Mouse (Mus musculus) stomach, embryonic 15.5 days (tissue): ENCODE results near the gene Efcc1. TPM values are rescaled to one million over a fixed set of nuclear protein-coding genes. Genes with fewer than 3 reads are reported as not detected.

ENCODE experiments used
- ATAC-seq: fragments of 200-750 bp; cut with Nextera tagmentation; 2 replicates; pipeline ENCODE4 v1.8.0; 2017; ENCODE audit warnings: low read depth, moderate number of reproducible peaks, moderate TSS enrichment; ENCODE audit not compliant: insufficient read depth, low FRiP score
- H3K27ac ChIP-seq: fragments of 300-500 bp; sonication (generic); 2 replicates; pipeline ENCODE4 v1.5.1; 2015; ENCODE audit warnings: mild to moderate bottlenecking, inconsistent platforms
- H3K27me3 ChIP-seq: fragments of 300-500 bp; sonication (generic); replicated peaks from 2 replicates; pipeline ENCODE4 v1.6.1; 2015; ENCODE audit warnings: inconsistent platforms
- H3K36me3 ChIP-seq: fragments of 300-500 bp; sonication (generic); 2 replicates; pipeline ENCODE4 v1.6.1; 2015; ENCODE audit warnings: inconsistent platforms
- H3K4me1 ChIP-seq: fragments of 300-500 bp; sonication (generic); 2 replicates; pipeline ENCODE4 v1.6.1; 2015; ENCODE audit warnings: inconsistent platforms
- H3K4me2 ChIP-seq: fragments of 300-500 bp; sonication (generic); 2 replicates; pipeline ENCODE4 v1.6.1; 2015; ENCODE audit warnings: mild to moderate bottlenecking, inconsistent platforms
- H3K4me3 ChIP-seq: fragments of 300-500 bp; sonication (generic); replicated peaks from 2 replicates; pipeline ENCODE4 v1.5.1; 2015; ENCODE audit warnings: inconsistent platforms
- H3K9ac ChIP-seq: fragments of 300-500 bp; sonication (generic); 2 replicates; pipeline ENCODE4 v1.6.1; 2015; ENCODE audit warnings: inconsistent platforms
- H3K9me3 ChIP-seq: fragments of 300-500 bp; sonication (generic); 2 replicates; pipeline ENCODE4 v1.6.1; 2016; ENCODE audit warnings: inconsistent platforms
- WGBS: fragments of 180-500 bp; shearing (Covaris S2); methylation state at CpG from one replicate; pipeline ENCODE4 v1.1.7; 2015; 5-methylcytosine and 5-hydroxymethylcytosine counted together
- polyA plus RNA-seq: library from polyadenylated mRNA; unstranded; fragments of >200 nt; fragmentation: Nextera tagmentation; extraction: Ambion mirVana; gene quantifications from 2 replicates; pipeline ENCODE4 v1.2.1, GENCODE M21; 2015

The Efcc1 gene
- polyA plus RNA-seq, 1 experiment from 2014 or later, result 1.8 TPM

DNA sequence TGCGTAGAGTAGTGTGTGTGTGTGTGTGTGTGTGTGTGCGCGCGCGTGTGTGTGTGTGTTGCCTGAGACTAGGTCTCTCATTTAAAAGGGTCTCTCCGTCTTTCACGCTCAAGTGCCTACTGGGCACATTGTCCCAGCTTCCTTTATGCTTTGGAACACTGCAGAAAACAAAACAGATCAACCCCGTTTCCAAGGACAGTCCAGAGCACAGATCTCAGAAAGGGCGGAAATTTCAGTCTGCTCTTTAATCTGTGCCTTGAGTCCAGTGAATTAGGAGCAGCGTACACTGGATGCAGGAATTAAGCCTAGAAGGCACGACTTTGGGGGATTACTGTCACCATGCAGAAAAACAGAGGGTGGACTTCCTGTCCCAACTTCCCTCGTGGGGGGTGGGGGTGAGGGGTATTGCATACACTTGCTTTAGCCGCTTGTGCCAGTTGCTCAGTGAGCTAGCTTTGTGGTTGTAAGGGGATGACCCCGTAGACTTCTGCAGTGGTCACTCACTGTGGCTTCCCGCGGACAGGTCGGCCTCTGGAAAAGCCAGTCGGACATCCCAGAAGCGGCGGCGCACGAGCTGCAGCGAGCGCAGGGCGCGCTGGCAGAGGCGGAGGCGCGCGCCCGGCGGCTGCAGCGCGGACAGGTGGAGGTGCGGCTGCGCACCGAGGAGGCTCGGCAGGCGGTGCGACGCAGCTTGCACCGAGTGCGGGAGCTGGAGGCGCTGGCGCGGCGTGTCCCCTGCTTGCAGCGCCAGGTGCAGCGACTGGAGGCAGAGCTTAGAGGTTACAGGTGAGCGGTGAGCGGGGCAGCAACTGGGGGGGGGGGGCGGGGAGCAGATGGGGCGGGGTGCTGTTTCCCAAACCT is 1.7 kb downstream of the Efcc1 start:
- no peaks in the 10 kb centered on the region for H3K36me3 ChIP-seq
- H3K9ac ChIP-seq, result no peak overlapping the region
- no peak for ATAC-seq
- WGBS, result 4% methylated on average over 53 of the region's 53 CpGs
- H3K27ac ChIP-seq, result no peak overlapping the region
- H3K4me2 ChIP-seq, result peak overlapping the region; percentile 90
- H3K9me3 ChIP-seq, result no peaks in the 10 kb centered on the region
- H3K4me3 ChIP-seq, result peak overlapping the region; percentile 42
- H3K27me3 ChIP-seq, result peaks cover 45% of the 10 kb centered on the region
- H3K4me1 ChIP-seq, result peaks cover 34% of the 10 kb centered on the region

GRCm38 (mm10) chr6:87733131-87733930 is 2.7 kb downstream of the Efcc1 start:
- peaks cover 45% of the 10 kb centered on the region for H3K27me3 ChIP-seq
- no peaks in the 10 kb centered on the region for H3K36me3 ChIP-seq
- WGBS, result 31% methylated on average over 14 of the region's 14 CpGs
- H3K9me3 ChIP-seq, result no peaks in the 10 kb centered on the region
- peak; percentile 23; the same call in 1 of the 2 replicates for ATAC-seq
- peaks cover 34% of the 10 kb centered on the region for H3K4me1 ChIP-seq
- no peak overlapping the region for H3K9ac ChIP-seq
- peak overlapping the region; percentile 52 for H3K27ac ChIP-seq
- H3K4me2 ChIP-seq, result peak overlapping the region; percentile 90
- H3K4me3 ChIP-seq, result peak overlapping the region; percentile 42; the same call in 1 of the 2 replicates

DNA sequence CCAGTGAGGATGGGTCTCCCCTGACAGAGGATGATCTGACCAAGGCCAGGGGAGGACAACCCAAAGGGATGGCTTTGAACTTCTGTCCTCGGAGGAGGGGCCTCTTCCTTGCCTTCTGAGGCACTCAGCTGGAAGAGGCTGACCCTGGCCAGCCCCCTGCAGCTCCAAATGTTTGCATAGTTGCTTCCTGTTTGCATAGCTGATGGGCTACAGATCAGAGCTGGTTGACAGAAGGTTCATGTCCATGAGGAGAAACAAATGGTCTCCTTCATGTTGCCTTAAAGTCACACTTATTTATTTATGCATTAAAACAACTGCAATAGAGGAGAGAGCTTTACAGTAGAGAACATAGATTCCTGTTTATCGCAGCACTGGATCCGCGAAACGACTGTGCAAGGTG is 3.5 kb downstream of the Efcc1 start:
- H3K27ac ChIP-seq, result peak overlapping the region; percentile 52; the same call in 1 of the 2 replicates
- peaks cover 35% of the 10 kb centered on the region for H3K4me1 ChIP-seq
- H3K9me3 ChIP-seq, result no peaks in the 10 kb centered on the region
- no peaks in the 10 kb centered on the region for H3K36me3 ChIP-seq
- no peak overlapping the region for H3K9ac ChIP-seq
- H3K4me3 ChIP-seq, result no peak overlapping the region
- H3K27me3 ChIP-seq, result peaks cover 43% of the 10 kb centered on the region
- 25% methylated on average over 5 of the region's 5 CpGs for WGBS
- ATAC-seq, result 0 out of 2 replicates have a peak, but pooled peaks have one; percentile 16
- no peak overlapping the region for H3K4me2 ChIP-seq

DNA sequence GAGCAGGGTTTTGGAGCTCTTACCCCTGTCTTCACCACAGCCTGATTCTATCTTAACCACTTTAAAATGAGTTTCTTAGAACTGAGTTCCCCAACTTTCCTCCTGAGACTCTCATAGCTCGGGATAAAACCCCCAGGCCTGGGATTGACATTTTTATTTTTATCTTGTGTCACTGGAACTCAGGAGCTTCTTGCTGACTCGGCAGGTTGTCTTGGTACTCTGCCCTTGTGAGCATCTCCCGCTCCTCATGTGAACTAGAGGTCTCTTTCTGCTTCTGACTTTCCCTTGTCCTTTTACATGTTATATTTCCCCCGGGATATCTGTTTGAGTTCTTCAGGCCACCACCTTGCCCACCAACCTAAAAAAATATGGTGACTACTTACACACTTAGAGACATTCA is 6.3 kb downstream of the Efcc1 start:
- ATAC-seq, result no peak
- Histone ChIP-seq H3K36me3 (no peaks in the 10 kb centered on the region), H3K27me3 (peaks cover 16% of the 10 kb centered on the region), H3K4me3 (no peak overlapping the region), H3K27ac (no peak overlapping the region), H3K9me3 (no peaks in the 10 kb centered on the region), H3K4me2 (no peak overlapping the region), H3K4me1 (peaks cover 22% of the 10 kb centered on the region), H3K9ac (no peak overlapping the region)
- WGBS, result 87% methylated on average over 4 of the region's 4 CpGs

GRCm38 (mm10) chr6:87737921-87738626 is 7.4 kb downstream of the Efcc1 start:
- peaks cover 4% of the 10 kb centered on the region; the same call in 1 of the 2 replicates for H3K27me3 ChIP-seq
- no peak overlapping the region for H3K4me2 ChIP-seq
- H3K27ac ChIP-seq, result no peak overlapping the region
- no peaks in the 10 kb centered on the region for H3K9me3 ChIP-seq
- H3K4me1 ChIP-seq, result peaks cover 12% of the 10 kb centered on the region; the same call in 1 of the 2 replicates
- no peak for ATAC-seq
- H3K36me3 ChIP-seq, result no peaks in the 10 kb centered on the region
- H3K9ac ChIP-seq, result no peak overlapping the region
- WGBS, result 67% methylated on average over 4 of the region's 4 CpGs
- no peak overlapping the region for H3K4me3 ChIP-seq

- ATAC-seq, result no peak
- no peaks in the 10 kb centered on the region for H3K9me3 ChIP-seq
- H3K27ac ChIP-seq, result no peak overlapping the region
- 37% methylated on average over 6 of the region's 6 CpGs for WGBS
- no peak overlapping the region for H3K9ac ChIP-seq
- no peak overlapping the region for H3K4me3 ChIP-seq
- H3K4me1 ChIP-seq, result 0 out of 2 replicates have a peak, but pooled peaks cover 3% of the 10 kb centered on the region
- H3K27me3 ChIP-seq, result no peaks in the 10 kb centered on the region
- no peak overlapping the region for H3K4me2 ChIP-seq
- no peaks in the 10 kb centered on the region for H3K36me3 ChIP-seq
These were observed 9.2 kb downstream of the Efcc1 start for GRCm38 (mm10) chr6:87739898-87740297.

- Histone ChIP-seq H3K27ac (no peak overlapping the region), H3K4me2 (no peak overlapping the region), H3K9ac (no peak overlapping the region), H3K27me3 (no peaks in the 10 kb centered on the region), H3K4me1 (0 out of 2 replicates have a peak, but pooled peaks cover 3% of the 10 kb centered on the region), H3K36me3 (no peaks in the 10 kb centered on the region), H3K9me3 (no peaks in the 10 kb centered on the region), H3K4me3 (no peak overlapping the region)
- ATAC-seq, result peak; percentile 79
These were observed 9.8 kb downstream of the Efcc1 start for GRCm38 (mm10) chr6:87740496-87740895.

DNA sequence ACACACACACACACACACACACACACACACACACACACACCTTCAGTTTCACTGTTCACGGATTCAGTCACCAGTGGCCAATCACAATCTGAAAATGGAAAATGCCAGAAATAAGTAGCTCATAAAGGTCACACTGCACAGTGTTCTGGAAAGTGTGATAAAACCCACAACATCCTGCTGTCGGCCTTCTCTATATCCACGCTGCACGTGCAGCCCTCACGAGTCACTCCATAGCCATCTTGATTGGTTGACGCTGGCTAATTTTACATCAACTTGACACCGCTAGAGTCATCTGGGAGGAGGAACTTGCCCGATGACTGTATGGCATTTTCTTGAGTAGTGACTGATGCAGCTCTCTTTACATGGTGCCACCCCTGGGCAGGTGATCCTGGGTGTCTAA is 11.3 kb downstream of the Efcc1 start:
- Histone ChIP-seq H3K27ac (no peak overlapping the region), H3K4me3 (no peak overlapping the region), H3K9me3 (no peaks in the 10 kb centered on the region), H3K36me3 (no peaks in the 10 kb centered on the region), H3K4me1 (peaks cover 12% of the 10 kb centered on the region), H3K9ac (no peak overlapping the region), H3K4me2 (no peak overlapping the region), H3K27me3 (no peaks in the 10 kb centered on the region)
- no peak for ATAC-seq
- 82% methylated on average over 8 of the region's 8 CpGs for WGBS

GRCm38 (mm10) chr6:87742804-87743203 is 12.1 kb downstream of the Efcc1 start:
- H3K36me3 ChIP-seq, result no peaks in the 10 kb centered on the region
- no peak overlapping the region for H3K4me2 ChIP-seq
- no peak for ATAC-seq
- no peak overlapping the region for H3K9ac ChIP-seq
- no peak overlapping the region for H3K27ac ChIP-seq
- no peak overlapping the region for H3K4me3 ChIP-seq
- no peaks in the 10 kb centered on the region for H3K27me3 ChIP-seq
- H3K4me1 ChIP-seq, result peaks cover 14% of the 10 kb centered on the region
- 82% methylated on average over 5 of the region's 5 CpGs for WGBS
- H3K9me3 ChIP-seq, result no peaks in the 10 kb centered on the region

DNA sequence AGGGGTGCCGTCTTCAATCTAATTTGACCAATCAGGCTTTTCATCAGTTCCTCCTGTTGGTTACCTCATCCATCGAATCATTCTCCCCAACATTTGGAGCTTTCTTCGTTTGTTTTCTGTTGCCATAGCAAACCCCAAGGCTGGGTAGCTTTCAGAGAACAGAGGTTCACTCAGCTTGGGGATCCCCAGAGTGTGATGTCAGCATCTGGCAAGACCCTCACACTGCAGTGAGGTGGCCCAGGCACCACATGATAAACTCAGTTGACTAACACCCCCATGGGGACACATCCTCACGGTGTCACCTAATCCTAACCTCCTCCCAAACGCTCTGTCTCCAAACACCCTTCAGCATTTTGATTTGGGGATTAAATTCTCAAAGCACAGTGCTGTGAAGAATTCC is 12.6 kb downstream of the Efcc1 start:
- Histone ChIP-seq H3K9me3 (no peaks in the 10 kb centered on the region), H3K9ac (no peak overlapping the region), H3K27me3 (no peaks in the 10 kb centered on the region), H3K4me3 (no peak overlapping the region), H3K4me1 (peaks cover 14% of the 10 kb centered on the region), H3K4me2 (no peak overlapping the region), H3K27ac (no peak overlapping the region), H3K36me3 (no peaks in the 10 kb centered on the region)
- 71% methylated on average over 5 of the region's 5 CpGs for WGBS
- no peak for ATAC-seq

DNA sequence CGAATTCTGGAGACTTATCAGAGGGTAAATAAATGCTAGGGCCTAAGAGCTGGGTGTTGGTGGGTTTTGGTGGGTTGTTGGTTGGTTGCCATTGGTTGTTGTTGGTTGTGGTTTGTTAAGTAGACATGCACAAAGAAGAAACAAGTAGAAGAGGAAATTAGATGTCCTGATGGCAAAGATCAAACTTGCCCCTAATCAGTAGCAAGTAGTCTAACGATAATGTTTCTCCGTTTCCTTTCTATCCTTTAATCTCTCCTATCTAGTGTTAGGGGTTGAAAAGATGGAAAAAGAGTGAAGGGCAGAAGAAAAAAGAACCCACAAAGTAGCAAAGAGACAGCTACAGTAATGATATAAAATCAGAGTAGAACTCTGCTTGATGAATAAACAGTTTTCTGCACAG is 14.0 kb downstream of the Efcc1 start:
- H3K4me1 ChIP-seq, result peaks cover 11% of the 10 kb centered on the region
- no peak overlapping the region for H3K27ac ChIP-seq
- H3K36me3 ChIP-seq, result no peaks in the 10 kb centered on the region
- H3K9me3 ChIP-seq, result no peaks in the 10 kb centered on the region
- no peak for ATAC-seq
- no peak overlapping the region for H3K4me3 ChIP-seq
- whole genome bisulfite sequencing, result 86% methylated on average over 3 of the region's 3 CpGs
- H3K27me3 ChIP-seq, result no peaks in the 10 kb centered on the region
- H3K9ac ChIP-seq, result no peak overlapping the region
- no peak overlapping the region for H3K4me2 ChIP-seq
